Mouse (Mus musculus): ENCODE results near the gene Pcdh9. TPM values are rescaled to one million over a fixed set of nuclear protein-coding genes. Genes with fewer than 3 reads are reported as not detected.
"Not testable (repeated sequence)": the region's sequence is repeated elsewhere in the genome, so short reads cannot be mapped to it uniquely, and the experiment has no call there.

Pcdh9 gene
- total RNA-seq, 1 experiment from 2014 or later: not detected

DNA sequence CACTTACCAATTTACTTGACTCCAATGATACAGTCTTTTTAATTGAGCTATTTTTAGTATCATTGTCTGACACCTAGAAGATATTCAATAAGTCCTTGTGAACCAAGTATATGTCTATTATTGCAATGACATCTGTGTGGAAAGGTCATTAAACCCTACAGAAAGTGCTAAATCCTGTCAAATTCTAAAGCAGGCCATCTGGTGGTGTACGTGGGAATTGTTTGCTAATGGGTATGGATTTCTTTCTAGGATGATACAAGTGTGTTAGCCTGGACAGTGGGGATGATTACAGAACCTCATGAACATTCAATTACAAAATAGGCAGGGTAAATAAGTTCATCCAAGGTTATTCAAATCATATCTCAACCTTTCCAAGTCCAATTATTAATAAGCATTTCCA lies 602.8 kb downstream of the Pcdh9 start:
- ATAC-seq (ENCODE audit: extremely low read depth, insufficient number of reproducible peaks, low FRiP score, poor library complexity, severe bottlenecking): no peak

DNA sequence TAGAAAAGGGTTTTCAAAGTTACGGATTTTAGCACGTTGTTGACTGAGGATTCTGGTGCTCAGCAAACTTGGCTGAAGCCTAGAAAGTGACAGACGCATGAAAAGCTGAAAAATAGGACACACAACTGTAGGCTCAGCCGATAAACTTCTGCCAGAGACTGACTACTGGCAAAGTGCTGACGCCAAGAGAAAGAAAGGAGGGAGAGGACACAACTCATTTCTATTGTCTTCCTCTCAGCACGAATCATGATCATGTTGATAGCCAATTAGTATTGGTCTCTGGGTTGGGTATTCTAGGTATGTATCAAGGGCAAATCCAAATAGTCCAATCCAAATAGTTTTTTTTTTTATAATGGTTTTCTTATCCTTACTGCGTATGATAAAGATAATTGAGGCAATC lies 605.3 kb downstream of the Pcdh9 start:
- ATAC-seq (ENCODE audit: extremely low read depth, insufficient number of reproducible peaks, low FRiP score, poor library complexity, severe bottlenecking): no peak

DNA sequence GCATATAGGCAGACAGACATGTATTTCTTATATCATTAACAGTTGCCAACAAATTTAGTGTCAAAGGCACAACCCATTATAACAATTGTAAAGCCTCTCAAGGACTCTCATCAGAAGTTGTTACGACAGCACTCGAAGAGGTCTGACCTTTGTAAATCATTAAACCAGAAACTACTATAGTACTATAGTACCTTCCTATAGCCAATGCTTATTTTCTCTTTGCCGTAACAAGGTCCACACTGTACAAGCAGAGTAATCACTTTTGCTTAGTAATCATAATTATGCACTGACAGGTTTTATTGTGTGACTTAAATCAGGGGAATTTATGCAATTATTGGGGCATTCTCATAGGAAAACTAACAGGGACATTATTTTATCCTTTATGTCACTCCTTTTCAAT lies 606.5 kb downstream of the Pcdh9 start:
- ATAC-seq (ENCODE audit: extremely low read depth, insufficient number of reproducible peaks, low FRiP score, poor library complexity, severe bottlenecking): no peak

DNA sequence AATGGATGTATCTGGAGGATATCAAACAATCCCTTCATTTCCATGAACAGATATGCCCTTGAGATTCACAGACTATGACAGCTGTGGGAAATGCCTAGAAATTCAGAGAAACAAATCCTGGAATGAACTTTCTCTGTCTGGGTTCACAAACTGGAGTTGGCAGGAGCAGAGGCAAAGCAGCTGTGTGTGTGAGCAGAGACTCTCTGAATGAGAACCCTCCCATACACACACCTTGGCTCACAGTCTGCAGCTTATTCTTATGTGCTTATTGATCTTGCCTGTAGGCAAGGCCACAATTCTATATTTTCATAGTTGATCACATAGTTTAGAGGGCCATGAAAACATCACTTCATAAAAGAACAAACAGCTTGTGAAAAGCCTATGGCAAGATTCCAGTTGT lies 614.8 kb downstream of the Pcdh9 start:
- ATAC-seq (ENCODE audit: extremely low read depth, insufficient number of reproducible peaks, low FRiP score, poor library complexity, severe bottlenecking): no peak

GRCm38 (mm10) chr14:93274767-93275166 lies 615.7 kb downstream of the Pcdh9 start:
- no peak for ATAC-seq (ENCODE audit: extremely low read depth, insufficient number of reproducible peaks, low FRiP score, poor library complexity, severe bottlenecking)

DNA sequence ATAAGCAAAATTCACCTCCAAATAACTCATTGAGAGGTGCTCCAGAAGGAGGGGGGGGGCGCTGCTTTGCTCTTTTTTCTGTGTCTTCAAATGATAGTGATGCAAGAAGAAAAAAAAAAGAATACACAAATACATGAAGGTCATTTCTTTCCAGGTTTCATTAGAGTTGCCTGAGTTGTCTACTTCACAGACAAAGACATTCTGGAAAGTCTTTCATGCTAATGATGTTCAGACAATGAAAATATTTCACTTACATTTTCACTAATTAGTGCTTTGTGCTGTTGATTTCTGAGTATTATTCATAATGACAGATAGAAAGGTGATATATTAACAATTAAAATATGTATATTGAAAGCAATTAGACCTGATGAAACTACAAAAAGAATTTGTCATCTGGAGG lies 637.1 kb downstream of the Pcdh9 start:
- no peak for ATAC-seq (ENCODE audit: extremely low read depth, insufficient number of reproducible peaks, low FRiP score, poor library complexity, severe bottlenecking)

DNA sequence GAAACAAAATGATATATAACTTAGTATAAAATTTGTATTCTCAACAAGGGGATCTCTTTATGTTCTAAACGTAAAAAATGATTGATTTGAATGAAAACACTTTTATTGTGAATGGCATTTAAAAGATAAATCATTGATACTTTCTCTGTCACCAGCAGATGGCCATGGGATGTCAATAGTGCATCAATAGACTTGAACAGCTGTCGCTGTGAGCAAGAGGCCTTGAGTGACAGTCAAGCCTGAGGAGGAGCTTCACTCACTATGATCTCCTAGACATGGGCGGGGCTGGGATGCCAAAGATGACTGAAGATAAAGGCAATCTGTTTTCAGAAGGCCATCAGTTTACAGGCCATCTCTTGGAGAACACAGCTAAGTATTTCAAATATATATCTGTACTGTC lies 650.2 kb downstream of the Pcdh9 start:
- ATAC-seq (ENCODE audit: extremely low read depth, insufficient number of reproducible peaks, low FRiP score, poor library complexity, severe bottlenecking): no peak

DNA sequence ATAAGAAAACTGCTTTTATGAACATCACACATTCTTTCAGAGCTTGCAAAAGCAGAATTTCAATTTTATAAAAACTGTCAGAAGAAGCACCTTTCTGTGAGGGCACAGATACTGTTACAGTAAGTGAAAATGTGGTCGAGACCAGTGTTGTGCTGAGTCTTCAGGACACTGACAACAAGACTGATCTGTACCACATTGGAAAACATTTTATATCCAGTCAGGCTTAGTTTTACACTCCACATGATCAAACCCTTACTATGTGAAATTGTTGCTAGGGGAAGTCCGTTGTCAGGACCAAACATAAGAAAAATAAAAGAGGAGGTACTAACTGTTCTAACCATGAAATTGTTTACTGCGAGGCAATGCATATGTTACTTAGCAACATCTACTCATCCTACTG lies 656.1 kb downstream of the Pcdh9 start:
- ATAC-seq (ENCODE audit: extremely low read depth, insufficient number of reproducible peaks, low FRiP score, poor library complexity, severe bottlenecking): no peak

DNA sequence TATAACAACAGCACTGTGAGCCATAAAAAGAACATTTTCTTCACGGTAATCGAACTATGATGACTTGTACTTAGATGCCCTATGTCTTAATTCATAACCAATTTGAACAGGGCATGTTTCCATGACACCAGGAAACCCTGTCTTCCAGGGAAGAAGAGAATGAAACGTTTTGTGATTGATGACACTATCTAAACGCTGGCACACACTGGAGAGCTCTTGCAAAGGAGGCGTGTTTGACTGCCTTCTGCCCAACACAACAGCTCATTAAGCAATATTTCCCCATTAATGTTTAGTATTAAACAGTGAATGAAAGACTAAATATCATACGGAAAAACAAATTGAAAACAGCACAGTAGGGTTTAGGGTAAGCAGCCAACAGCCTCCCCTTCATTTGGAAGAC lies 656.9 kb downstream of the Pcdh9 start:
- no peak for ATAC-seq (ENCODE audit: extremely low read depth, insufficient number of reproducible peaks, low FRiP score, poor library complexity, severe bottlenecking)

DNA sequence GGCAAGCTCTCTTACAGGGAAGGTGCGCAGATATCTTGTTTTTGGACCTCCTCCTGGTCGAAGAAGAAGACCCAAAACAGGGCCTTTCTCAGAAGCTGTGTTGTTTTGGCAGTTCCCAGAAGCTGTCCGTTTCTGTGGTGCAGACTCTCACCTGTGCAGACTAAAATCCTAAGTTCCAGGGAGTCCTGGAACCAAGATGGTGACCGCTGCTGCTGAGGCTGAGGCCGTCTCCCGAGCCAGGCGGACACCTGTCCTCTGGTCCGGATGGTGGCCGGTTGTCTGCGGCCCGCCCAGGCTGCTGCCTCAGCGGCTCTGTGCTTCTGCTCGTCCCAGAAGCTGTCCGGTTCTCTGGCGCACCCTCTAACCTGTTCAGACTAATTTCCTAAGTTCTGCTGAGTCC lies 675.6 kb downstream of the Pcdh9 start:
- not testable (repeated sequence) for ATAC-seq (ENCODE audit: extremely low read depth, insufficient number of reproducible peaks, low FRiP score, poor library complexity, severe bottlenecking)

GRCm38 (mm10) chr14:93199791-93200190 lies 690.7 kb downstream of the Pcdh9 start:
- no peak for ATAC-seq (ENCODE audit: extremely low read depth, insufficient number of reproducible peaks, low FRiP score, poor library complexity, severe bottlenecking)

GRCm38 (mm10) chr14:93182606-93183491 lies 707.6 kb downstream of the Pcdh9 start:
- ATAC-seq (ENCODE audit: extremely low read depth, insufficient number of reproducible peaks, low FRiP score, poor library complexity, severe bottlenecking): no peak

DNA sequence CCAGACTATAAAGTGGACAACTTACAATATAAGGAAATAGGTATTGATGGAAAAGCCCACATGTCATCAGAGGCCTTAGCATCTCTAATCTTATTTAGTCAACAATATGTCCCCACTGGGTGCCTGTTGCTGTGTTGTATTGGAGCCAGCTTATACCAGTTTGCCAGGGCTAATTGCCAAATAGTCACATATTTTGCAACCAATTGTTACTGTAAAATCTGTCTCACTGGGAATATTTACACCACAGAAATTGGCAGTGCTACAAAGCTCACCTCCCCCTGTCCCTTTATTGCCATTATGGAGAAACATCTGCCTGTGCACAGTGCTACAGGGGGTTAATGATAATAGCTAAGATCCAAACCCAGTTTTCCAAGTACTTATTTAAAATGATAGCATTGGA lies 721.3 kb downstream of the Pcdh9 start:
- ATAC-seq (ENCODE audit: extremely low read depth, insufficient number of reproducible peaks, low FRiP score, poor library complexity, severe bottlenecking): no peak

DNA sequence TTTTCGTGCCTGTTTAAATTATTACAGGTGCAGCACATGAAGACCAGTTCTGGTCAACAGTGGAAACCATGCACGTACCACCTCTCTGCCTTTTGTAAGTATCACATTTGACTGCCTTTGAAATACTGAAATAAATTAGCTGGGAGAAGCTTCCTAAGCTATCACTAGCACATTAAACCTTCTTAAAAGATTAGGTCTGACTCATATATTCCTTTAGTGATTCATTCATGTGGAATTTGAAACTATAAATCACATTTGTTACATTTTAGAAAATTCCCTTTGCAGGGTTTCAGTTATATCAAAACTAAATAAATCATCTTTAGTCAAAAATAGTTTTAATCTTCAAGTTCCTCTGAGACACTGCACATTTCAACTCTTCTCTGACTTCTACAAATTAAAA lies 722.1 kb downstream of the Pcdh9 start:
- no peak for ATAC-seq (ENCODE audit: extremely low read depth, insufficient number of reproducible peaks, low FRiP score, poor library complexity, severe bottlenecking)

- no peak for ATAC-seq (ENCODE audit: extremely low read depth, insufficient number of reproducible peaks, low FRiP score, poor library complexity, severe bottlenecking)
Measured at GRCm38 (mm10) chr14:93143414-93143813, 747.1 kb downstream of the Pcdh9 start.

DNA sequence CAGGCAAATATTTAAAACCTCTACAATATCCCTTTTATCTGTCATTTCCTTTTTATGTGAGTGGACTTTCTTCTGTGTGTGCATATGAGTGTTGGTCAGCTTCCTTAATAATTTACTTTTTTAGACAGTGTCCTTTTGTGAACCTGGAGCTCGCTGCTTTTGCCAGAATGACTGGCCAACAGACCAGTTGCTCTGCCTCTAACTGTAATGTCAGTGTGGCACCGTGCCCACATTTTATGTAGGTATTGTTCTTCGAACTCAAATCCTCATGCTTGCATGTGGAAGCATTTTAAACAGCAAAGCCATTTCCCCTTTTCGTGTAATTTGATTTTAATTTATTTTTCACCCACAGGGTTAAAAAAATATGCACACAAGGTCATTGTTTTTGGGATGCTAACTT lies 748.4 kb downstream of the Pcdh9 start:
- ATAC-seq (ENCODE audit: extremely low read depth, insufficient number of reproducible peaks, low FRiP score, poor library complexity, severe bottlenecking): no peak

DNA sequence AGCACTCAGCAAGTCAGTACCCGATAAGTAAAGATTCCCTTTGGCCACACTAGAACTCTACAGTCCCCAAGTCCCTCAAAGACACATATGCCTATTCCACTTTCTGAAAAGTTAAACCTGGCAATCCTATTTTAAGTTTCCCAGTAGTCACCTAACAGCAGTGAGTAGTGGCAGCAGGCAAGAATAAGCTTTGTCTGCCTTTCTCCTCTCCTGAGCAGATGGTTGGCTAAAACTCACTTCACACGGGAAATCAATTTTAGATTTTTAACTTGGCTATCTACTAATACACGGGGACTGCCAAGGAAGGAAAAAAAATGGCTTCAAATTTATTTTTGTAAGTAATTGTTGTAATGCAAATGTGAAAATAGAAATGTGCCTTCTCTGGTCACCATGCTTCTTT lies 763.5 kb downstream of the Pcdh9 start:
- no peak for ATAC-seq (ENCODE audit: extremely low read depth, insufficient number of reproducible peaks, low FRiP score, poor library complexity, severe bottlenecking)

DNA sequence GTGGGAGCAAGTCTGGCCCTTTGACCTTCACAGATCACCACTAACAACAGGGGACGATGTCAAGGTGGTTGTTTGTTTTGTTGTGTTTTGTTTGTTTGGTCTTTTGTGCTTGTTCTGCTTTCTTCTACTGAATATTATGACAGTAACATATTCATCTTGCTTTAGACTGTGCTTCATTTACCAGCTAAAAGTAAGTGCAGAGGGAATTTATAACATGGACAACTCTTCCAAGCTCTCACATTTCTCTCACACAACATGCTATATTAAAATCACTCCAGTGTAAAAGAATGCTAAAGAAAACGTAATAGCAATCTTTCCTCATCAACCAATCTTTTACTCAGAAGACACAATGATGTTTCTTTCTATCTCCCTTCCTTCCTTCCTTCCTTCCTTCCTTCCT lies 787.7 kb downstream of the Pcdh9 start:
- ATAC-seq (ENCODE audit: extremely low read depth, insufficient number of reproducible peaks, low FRiP score, poor library complexity, severe bottlenecking): no peak

GRCm38 (mm10) chr14:93095081-93095480 lies 795.4 kb downstream of the Pcdh9 start:
- no peak for ATAC-seq (ENCODE audit: extremely low read depth, insufficient number of reproducible peaks, low FRiP score, poor library complexity, severe bottlenecking)

GRCm38 (mm10) chr14:93092806-93093205 lies 797.7 kb downstream of the Pcdh9 start:
- ATAC-seq (ENCODE audit: extremely low read depth, insufficient number of reproducible peaks, low FRiP score, poor library complexity, severe bottlenecking): no peak

DNA sequence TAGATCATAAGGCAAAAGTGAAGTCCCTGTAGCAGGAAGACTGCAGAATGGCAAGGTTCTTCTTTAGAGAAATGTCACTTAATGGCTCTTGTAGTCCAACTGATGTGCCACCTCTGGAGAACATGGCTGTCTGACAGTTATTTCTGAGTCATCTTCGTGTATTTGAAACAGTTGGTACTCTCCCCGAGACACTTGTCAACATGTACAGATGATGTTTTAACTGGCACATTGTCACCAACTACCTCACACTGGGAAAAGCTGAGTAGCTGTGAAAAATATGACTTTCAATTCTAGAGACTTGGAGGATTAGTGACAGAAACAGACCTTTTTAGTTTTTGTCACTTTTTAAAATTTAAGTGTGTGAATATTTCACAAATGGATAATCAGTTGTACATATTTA lies 804.8 kb downstream of the Pcdh9 start:
- no peak for ATAC-seq (ENCODE audit: extremely low read depth, insufficient number of reproducible peaks, low FRiP score, poor library complexity, severe bottlenecking)
